ENCODE assay signal across 8 mouse cellular contexts in genomic region chr16:17204990-17205389, GRCm38 (mm10). TPM values are rescaled to one million over a fixed set of nuclear protein-coding genes. Genes with fewer than 3 reads are reported as not detected.
A peak's percentile ranks its signal among the peaks of the same experiment; 100 is the strongest.
DNase-seq lines count a peak whose midpoint lies in the region; ATAC-seq and TF ChIP-seq lines count a peak whose summit lies in the region.

No protein-coding gene starts in this region.

- H3K9ac ChIP-seq in forebrain, postnatal 0 days: no peak overlapping the region
- no peak overlapping the region for H3K9ac ChIP-seq in forebrain, embryonic 16.5 days (replicated peaks; ENCODE audit: low read depth, low read length)
- H3K9ac ChIP-seq in forebrain, embryonic 11.5 days (ENCODE audit: low read length): no peak overlapping the region

- no peak overlapping the region for H3K4me2 ChIP-seq in forebrain, postnatal 0 days (ENCODE audit: low read depth)
- H3K4me2 ChIP-seq in forebrain, embryonic 16.5 days (ENCODE audit: low read length): no peak overlapping the region
- no peak overlapping the region for H3K4me2 ChIP-seq in forebrain, embryonic 11.5 days (ENCODE audit: low read depth, low read length, severe bottlenecking)

- H3K4me3 ChIP-seq in forebrain, postnatal 0 days (ENCODE audit: low read depth, low read length): no peak overlapping the region
- H3K4me3 ChIP-seq in forebrain, embryonic 16.5 days (replicated peaks; ENCODE audit: low read length): no peak overlapping the region
- no peak overlapping the region for H3K4me3 ChIP-seq in spleen, adult 2 months (ENCODE audit: extremely low read depth, insufficient read depth, insufficient read length)
- no peak overlapping the region for H3K4me3 ChIP-seq in forebrain, embryonic 11.5 days (ENCODE audit: low read depth, low read length)

- ATAC-seq in forebrain, postnatal 0 days: no peak
- no peak for ATAC-seq in forebrain, embryonic 16.5 days
- no peak for ATAC-seq in forebrain, embryonic 11.5 days (replicated peaks; ENCODE audit: low FRiP score)

- 8% methylated on average over 6 of the region's 6 CpGs for WGBS in forebrain, postnatal 0 days
- 3% methylated on average over 6 of the region's 6 CpGs for WGBS in forebrain, embryonic 16.5 days
- WGBS in spleen, adult 2 months: 0% methylated on average over 6 of the region's 6 CpGs
- 5% methylated on average over 6 of the region's 6 CpGs for WGBS in forebrain, embryonic 11.5 days

- peak; percentile 37 for DNase-seq in forebrain, postnatal 0 days
- DNase-seq in 416B (ENCODE audit: low read depth) (peak; percentile 78), adipocyte (ENCODE audit: low spot score) (peak; percentile 60)
- DNase-seq in induced T-regulatory cell, adult 2 months (ENCODE audit: low read depth): peak; percentile 85
- DNase-seq in spleen, adult 2 months (ENCODE audit: low read depth in 1 of 2, low spot score in 2 of 2): peak in 1 of 2 experiments; percentile 36
- DNase-seq in forebrain, embryonic 11.5 days (ENCODE audit: low spot score): no peak
- no peak for DNase-seq in left cerebral cortex, postnatal 10 days (ENCODE audit: extremely low spot score in 1 of 2, low spot score in 2 of 2)

- peak; percentile 76 for TF ChIP-seq CTCF in forebrain, postnatal 0 days (IDR thresholded peaks at IDR 0.05; ENCODE audit: low read depth)
- TF ChIP-seq CTCF in spleen, adult 2 months (IDR thresholded peaks at IDR 0.05; ENCODE audit: extremely low read depth, insufficient read depth, insufficient read length, insufficient replicate concordance): peak; percentile 34; the same call in 1 of the 2 replicates

- no peak for TF ChIP-seq POLR2A in spleen, adult 2 months (IDR thresholded peaks at IDR 0.05; ENCODE audit: low read depth, low read length)

- H3K4me1 ChIP-seq in forebrain, postnatal 0 days (ENCODE audit: insufficient read depth): peaks cover 5% of the 10 kb centered on the region; the same call in 1 of the 2 replicates
- peaks cover 17% of the 10 kb centered on the region for H3K4me1 ChIP-seq in forebrain, embryonic 16.5 days (replicated peaks; ENCODE audit: control insufficient read depth, insufficient read depth, low read length)
- peaks cover 11% of the 10 kb centered on the region for H3K4me1 ChIP-seq in spleen, adult 2 months (ENCODE audit: control insufficient read depth, insufficient read depth, insufficient read length)
- peaks cover 5% of the 10 kb centered on the region; the same call in 1 of the 2 replicates for H3K4me1 ChIP-seq in forebrain, embryonic 11.5 days (replicated peaks; ENCODE audit: control insufficient read depth, insufficient read depth, low read length)

- no peak overlapping the region for H3K27ac ChIP-seq in forebrain, postnatal 0 days (ENCODE audit: low read depth, low read length)
- H3K27ac ChIP-seq in forebrain, embryonic 16.5 days (ENCODE audit: low read length): no peak overlapping the region
- H3K27ac ChIP-seq in spleen, adult 2 months (ENCODE audit: insufficient read depth, low read length): no peak overlapping the region
- H3K27ac ChIP-seq in forebrain, embryonic 11.5 days (ENCODE audit: low read depth, low read length): no peak overlapping the region

- no peaks in the 10 kb centered on the region for H3K36me3 ChIP-seq in forebrain, postnatal 0 days (ENCODE audit: insufficient read depth)
- H3K36me3 ChIP-seq in forebrain, embryonic 16.5 days (ENCODE audit: control insufficient read depth, insufficient read depth): no peaks in the 10 kb centered on the region
- no peaks in the 10 kb centered on the region for H3K36me3 ChIP-seq in spleen, adult 2 months (ENCODE audit: control insufficient read depth, insufficient read depth, low read length)
- no peaks in the 10 kb centered on the region for H3K36me3 ChIP-seq in forebrain, embryonic 11.5 days (ENCODE audit: control insufficient read depth, insufficient read depth, low read length)

- H3K27me3 ChIP-seq in forebrain, postnatal 0 days (ENCODE audit: insufficient read depth, low read length): no peaks in the 10 kb centered on the region
- H3K27me3 ChIP-seq in forebrain, embryonic 16.5 days (replicated peaks; ENCODE audit: control insufficient read depth, insufficient read depth, low read length): 0 out of 2 replicates have a peak, but pooled peaks cover 3% of the 10 kb centered on the region
- H3K27me3 ChIP-seq in spleen, adult 2 months (ENCODE audit: control insufficient read depth, insufficient read depth, low read length): 0 out of 2 replicates have a peak, but pooled peaks cover 3% of the 10 kb centered on the region
- peaks cover 4% of the 10 kb centered on the region; the same call in 1 of the 2 replicates for H3K27me3 ChIP-seq in forebrain, embryonic 11.5 days (ENCODE audit: control insufficient read depth, insufficient read depth, low read length)

- intact Hi-C loops in left cerebral cortex, postnatal 10 days (cut with DNase I): no loop called here

- H3K9me3 ChIP-seq in forebrain, postnatal 0 days (ENCODE audit: low read length): no peaks in the 10 kb centered on the region
- H3K9me3 ChIP-seq in forebrain, embryonic 16.5 days (ENCODE audit: control insufficient read depth, low read length): no peaks in the 10 kb centered on the region
- no peaks in the 10 kb centered on the region for H3K9me3 ChIP-seq in forebrain, embryonic 11.5 days (ENCODE audit: control insufficient read depth, low read length)

RNA-seq across cellular contexts. Expression of gene Ube2l3, which starts 2.5 kb away (rescaled TPM):
- total RNA-seq in forebrain, postnatal 0 days (2014; rRNA removed): 127 and 136 TPM in 2 replicates
- 330 and 371 TPM in 2 replicates for polyA plus RNA-seq in forebrain, postnatal 0 days (2015; fragmentation: Nextera tagmentation; extraction: Ambion mirVana)
- polyA plus RNA-seq in forebrain, embryonic 16.5 days (2015; fragmentation: Nextera tagmentation; extraction: Ambion mirVana): 298 and 325 TPM in 2 replicates
- 28.3 and 31.4 TPM in 2 replicates for polyA plus RNA-seq in spleen, adult 2 months (2012; rRNA removed)
- 379 and 399 TPM in 2 replicates for polyA plus RNA-seq in forebrain, embryonic 11.5 days (2014; fragmentation: Nextera tagmentation; extraction: Ambion mirVana)
- 100 to 1,000 TPM; 149 to 151 TPM for total RNA-seq in left cerebral cortex, postnatal 10 days (2021)

RNA-seq across cellular contexts. Expression of gene Rimbp3, which starts 3.4 kb away (rescaled TPM):
- 3.0 and 3.3 TPM in 2 replicates for total RNA-seq in forebrain, postnatal 0 days (2014; rRNA removed)
- 0.92 and 1.3 TPM in 2 replicates for polyA plus RNA-seq in forebrain, postnatal 0 days (2015; fragmentation: Nextera tagmentation; extraction: Ambion mirVana)
- polyA plus RNA-seq in forebrain, embryonic 16.5 days (2015; fragmentation: Nextera tagmentation; extraction: Ambion mirVana): 1.8 and 2.3 TPM in 2 replicates
- polyA plus RNA-seq in spleen, adult 2 months (2012; rRNA removed): 0.02 and 0.07 TPM in 2 replicates
- polyA plus RNA-seq in forebrain, embryonic 11.5 days (2014; fragmentation: Nextera tagmentation; extraction: Ambion mirVana): 1.6 and 1.9 TPM in 2 replicates
- 1 to 10 TPM; 1.7 to 1.9 TPM for total RNA-seq in left cerebral cortex, postnatal 10 days (2021)

RNA-seq across cellular contexts. Expression of gene Hic2, which starts 28.4 kb away (rescaled TPM):
- total RNA-seq in forebrain, postnatal 0 days (2014; rRNA removed): 10.4 and 14.9 TPM in 2 replicates
- polyA plus RNA-seq in forebrain, postnatal 0 days (2015; fragmentation: Nextera tagmentation; extraction: Ambion mirVana): 2.7 and 4.3 TPM in 2 replicates
- polyA plus RNA-seq in forebrain, embryonic 16.5 days (2015; fragmentation: Nextera tagmentation; extraction: Ambion mirVana): 7.1 and 9.4 TPM in 2 replicates
- 1.2 and 1.5 TPM in 2 replicates for polyA plus RNA-seq in spleen, adult 2 months (2012; rRNA removed)
- polyA plus RNA-seq in forebrain, embryonic 11.5 days (2014; fragmentation: Nextera tagmentation; extraction: Ambion mirVana): 10.7 and 11.3 TPM in 2 replicates
- total RNA-seq in left cerebral cortex, postnatal 10 days (2021): 1 to 10 TPM; 6.6 TPM

RNA-seq across cellular contexts. Expression of gene Ccdc116, which starts 58.0 kb away (rescaled TPM):
- 5.5 and 6.2 TPM in 2 replicates for total RNA-seq in forebrain, postnatal 0 days (2014; rRNA removed)
- polyA plus RNA-seq in forebrain, postnatal 0 days (2015; fragmentation: Nextera tagmentation; extraction: Ambion mirVana): 2.5 and 4.1 TPM in 2 replicates
- 1.7 and 2.4 TPM in 2 replicates for polyA plus RNA-seq in forebrain, embryonic 16.5 days (2015; fragmentation: Nextera tagmentation; extraction: Ambion mirVana)
- polyA plus RNA-seq in spleen, adult 2 months (2012; rRNA removed): 1.5 and 2.1 TPM in 2 replicates
- polyA plus RNA-seq in forebrain, embryonic 11.5 days (2014; fragmentation: Nextera tagmentation; extraction: Ambion mirVana): 0.61 and 0.97 TPM in 2 replicates
- 1 to 10 TPM; 7.7 to 8.7 TPM for total RNA-seq in left cerebral cortex, postnatal 10 days (2021)

Comparison
In these comparisons a context has a peak if more than half of its experiments do, and no peak if none do; other contexts are left out.
1. DNase-seq: peak in forebrain, postnatal 0 days (single experiment), 416B (single experiment), adipocyte (single experiment) and induced T-regulatory cell, adult 2 months (single experiment); none in forebrain, embryonic 11.5 days (single experiment) and left cerebral cortex, postnatal 10 days (0 of 2).